Mouse (Mus musculus) frontal cortex, postnatal 10 days (tissue): Measurements from ENCODE around the gene Tubg1.
"Not testable (repeated sequence)": the region's sequence is repeated elsewhere in the genome, so short reads cannot be mapped to it uniquely, and the experiment has no call there.

ENCODE experiments used
- DNase-seq, 2 experiments: peaks; one replicate each; pipeline ENCODE4 v3.0.0; 2022; ENCODE audit warnings: low spot score in 2 of 2, mixed read lengths in 1 of 2

Tubg1 gene

GRCm38 (mm10) chr11:101098231-101098630 lies 21.5 kb upstream of the Tubg1 start:
- no peak for DNase-seq

GRCm38 (mm10) chr11:101103011-101103410 lies 16.7 kb upstream of the Tubg1 start:
- DNase-seq: no peak

GRCm38 (mm10) chr11:101109351-101109750 lies 10.4 kb upstream of the Tubg1 start:
- no peak for DNase-seq

- no peak for DNase-seq
Observed at GRCm38 (mm10) chr11:101110708-101111107, 9.0 kb upstream of the Tubg1 start.

GRCm38 (mm10) chr11:101111178-101111577 lies 8.6 kb upstream of the Tubg1 start:
- no peak for DNase-seq

- DNase-seq: no peak
Observed at GRCm38 (mm10) chr11:101112186-101112585, 7.6 kb upstream of the Tubg1 start.

- DNase-seq: no peak
Observed at GRCm38 (mm10) chr11:101115564-101115963, 4.2 kb upstream of the Tubg1 start.

- DNase-seq: no peak
Observed at GRCm38 (mm10) chr11:101118105-101118504, 1.6 kb upstream of the Tubg1 start.

GRCm38 (mm10) chr11:101119131-101119760 lies 492 bp upstream of the Tubg1 start:
- no peak for DNase-seq

GRCm38 (mm10) chr11:101120545-101121188 lies 929 bp downstream of the Tubg1 start:
- no peak for DNase-seq

- not testable (repeated sequence) for DNase-seq
Observed at GRCm38 (mm10) chr11:101124494-101124893, 4.8 kb downstream of the Tubg1 start.

- not testable (repeated sequence) for DNase-seq
Observed at GRCm38 (mm10) chr11:101125008-101125407, 5.3 kb downstream of the Tubg1 start.

GRCm38 (mm10) chr11:101127075-101127474 lies 7.3 kb downstream of the Tubg1 start:
- DNase-seq: no peak

- no peak for DNase-seq
Observed at GRCm38 (mm10) chr11:101128996-101129577, 9.3 kb downstream of the Tubg1 start.

- no peak for DNase-seq
Observed at GRCm38 (mm10) chr11:101130056-101130756, 10.5 kb downstream of the Tubg1 start.

GRCm38 (mm10) chr11:101131187-101131586 lies 11.4 kb downstream of the Tubg1 start:
- DNase-seq: no peak

- DNase-seq: no peak
Observed at GRCm38 (mm10) chr11:101131701-101132100, 12.0 kb downstream of the Tubg1 start.

- DNase-seq: no peak
Observed at GRCm38 (mm10) chr11:101133037-101133436, 13.3 kb downstream of the Tubg1 start.

GRCm38 (mm10) chr11:101134217-101134865 lies 14.6 kb downstream of the Tubg1 start:
- no peak for DNase-seq

- no peak for DNase-seq
Observed at GRCm38 (mm10) chr11:101137000-101137399, 17.3 kb downstream of the Tubg1 start.

- DNase-seq: no peak
Observed at GRCm38 (mm10) chr11:101138536-101139181, 18.9 kb downstream of the Tubg1 start.
